Mouse (Mus musculus): ENCODE data around the gene Slc7a9. TPM values are rescaled to one million over a fixed set of nuclear protein-coding genes. Genes with fewer than 3 reads are reported as not detected.

Gene Slc7a9
- polyA plus RNA-seq, 1 experiment from 2014 or later = 0.27 TPM

DNA sequence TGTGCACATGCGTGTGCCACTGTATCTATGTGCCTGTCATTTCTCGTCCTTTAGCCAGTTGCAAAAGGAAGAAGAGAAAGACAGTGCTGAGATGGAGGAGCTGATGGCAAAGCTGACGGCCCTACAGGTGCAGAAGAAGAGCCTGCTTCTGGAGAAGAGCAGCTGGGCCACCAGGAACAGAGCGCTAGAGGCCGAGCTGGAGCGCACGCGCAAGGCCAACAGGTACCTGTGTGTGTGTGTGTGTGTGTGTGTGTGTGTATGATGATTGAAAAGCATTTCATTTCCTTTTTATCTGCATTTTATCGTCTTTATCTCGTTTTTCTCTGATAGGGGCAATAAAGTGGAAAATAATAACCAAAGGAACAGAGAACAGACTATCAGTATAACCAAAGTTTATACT, 20.4 kb upstream of the Slc7a9 start:
- TF ChIP-seq CTCF (IDR thresholded peaks at IDR 0.05; ENCODE audit: low read depth) = no peak
- TF ChIP-seq EP300 (IDR thresholded peaks at IDR 0.05; ENCODE audit: low read depth) = no peak
- H3K9ac ChIP-seq (replicated peaks) = no peak overlapping the region
- peaks cover 37% of the 10 kb centered on the region for H3K36me3 ChIP-seq (replicated peaks; ENCODE audit: insufficient read depth, low read length)
- no peak overlapping the region for H3K27ac ChIP-seq (ENCODE audit: low read depth)
- H3K9me3 ChIP-seq (ENCODE audit: low read length) = no peaks in the 10 kb centered on the region
- H3K4me1 ChIP-seq (ENCODE audit: insufficient read depth) = no peaks in the 10 kb centered on the region
- 90% methylated on average over 10 of the region's 10 CpGs for WGBS (ENCODE audit: insufficient replicate concordance)
- H3K4me3 ChIP-seq (ENCODE audit: low read depth, low read length) = no peak overlapping the region
- DNase-seq (no peak), ATAC-seq (no peak)
- no peak overlapping the region for H3K4me2 ChIP-seq (ENCODE audit: low read depth, low read length)
- H3K27me3 ChIP-seq (ENCODE audit: insufficient read depth, low read length) = no peaks in the 10 kb centered on the region

DNA sequence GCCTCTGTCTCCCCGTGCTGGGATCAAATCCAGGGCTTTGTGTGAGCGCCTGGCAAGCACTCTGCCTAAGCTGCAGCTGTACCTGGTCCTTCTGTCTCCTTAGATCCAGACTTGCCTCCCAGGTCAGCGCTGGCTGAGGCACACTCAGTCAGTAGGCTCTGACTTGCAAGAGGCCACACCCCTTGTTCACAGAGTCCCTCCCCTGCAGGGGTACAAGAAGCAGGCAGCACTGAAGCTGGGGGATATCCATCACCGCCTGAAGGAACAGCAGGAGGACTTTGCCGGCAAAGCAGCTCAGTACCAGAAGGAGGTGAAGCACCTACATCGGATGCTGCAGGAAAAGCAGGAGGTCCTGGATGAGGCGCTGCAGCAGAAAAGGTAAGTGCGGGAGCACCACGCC, 13.3 kb upstream of the Slc7a9 start:
- H3K36me3 ChIP-seq (replicated peaks; ENCODE audit: insufficient read depth, low read length) = peaks cover 49% of the 10 kb centered on the region
- DNase-seq (no peak), ATAC-seq (no peak)
- H3K27me3 ChIP-seq (ENCODE audit: insufficient read depth, low read length) = no peaks in the 10 kb centered on the region
- H3K4me1 ChIP-seq (ENCODE audit: insufficient read depth) = no peaks in the 10 kb centered on the region
- no peaks in the 10 kb centered on the region for H3K9me3 ChIP-seq (ENCODE audit: low read length)
- TF ChIP-seq EP300 (IDR thresholded peaks at IDR 0.05; ENCODE audit: low read depth) = no peak
- no peak for TF ChIP-seq CTCF (IDR thresholded peaks at IDR 0.05; ENCODE audit: low read depth)
- H3K4me3 ChIP-seq (ENCODE audit: low read depth, low read length) = no peak overlapping the region
- WGBS (ENCODE audit: insufficient replicate concordance) = 85% methylated on average over 9 of the region's 9 CpGs
- no peak overlapping the region for H3K4me2 ChIP-seq (ENCODE audit: low read depth, low read length)
- no peak overlapping the region for H3K9ac ChIP-seq (replicated peaks)
- H3K27ac ChIP-seq (ENCODE audit: low read depth) = no peak overlapping the region

DNA sequence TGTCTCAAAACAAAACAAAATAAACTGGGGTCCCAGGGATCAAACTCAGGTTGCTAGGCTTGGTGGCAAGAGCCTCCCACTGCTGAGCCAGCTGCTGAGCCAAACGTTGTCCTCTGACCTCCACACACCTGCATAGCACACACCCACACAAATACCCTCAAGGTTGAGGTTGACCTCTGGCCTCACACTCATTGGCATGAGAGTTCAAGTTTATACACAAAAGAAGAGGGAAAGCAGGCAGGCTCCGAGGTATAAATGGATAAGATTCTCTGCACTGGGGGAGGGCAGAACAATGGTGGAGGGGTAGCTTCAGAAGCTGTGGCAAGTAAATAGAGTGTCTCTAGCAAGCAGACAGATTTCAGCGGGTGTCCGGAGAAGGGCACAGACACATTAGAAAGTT, 1.1 kb upstream of the Slc7a9 start:
- ATAC-seq (no peak), DNase-seq (no peak)
- no peaks in the 10 kb centered on the region for H3K27me3 ChIP-seq (ENCODE audit: insufficient read depth, low read length)
- no peaks in the 10 kb centered on the region for H3K36me3 ChIP-seq (replicated peaks; ENCODE audit: insufficient read depth, low read length)
- peaks cover 7% of the 10 kb centered on the region; the same call in 1 of the 2 replicates for H3K4me1 ChIP-seq (ENCODE audit: insufficient read depth)
- H3K9me3 ChIP-seq (ENCODE audit: low read length) = no peaks in the 10 kb centered on the region
- WGBS (ENCODE audit: insufficient replicate concordance) = 43% methylated on average over 4 of the region's 4 CpGs
- TF ChIP-seq EP300 (IDR thresholded peaks at IDR 0.05; ENCODE audit: low read depth) (no peak), CTCF (IDR thresholded peaks at IDR 0.05; ENCODE audit: low read depth) (no peak)
- no peak overlapping the region for H3K4me2 ChIP-seq (ENCODE audit: low read depth, low read length)
- H3K9ac ChIP-seq (replicated peaks) = no peak overlapping the region
- H3K4me3 ChIP-seq (ENCODE audit: low read depth, low read length) = no peak overlapping the region
- no peak overlapping the region for H3K27ac ChIP-seq (ENCODE audit: low read depth)

DNA sequence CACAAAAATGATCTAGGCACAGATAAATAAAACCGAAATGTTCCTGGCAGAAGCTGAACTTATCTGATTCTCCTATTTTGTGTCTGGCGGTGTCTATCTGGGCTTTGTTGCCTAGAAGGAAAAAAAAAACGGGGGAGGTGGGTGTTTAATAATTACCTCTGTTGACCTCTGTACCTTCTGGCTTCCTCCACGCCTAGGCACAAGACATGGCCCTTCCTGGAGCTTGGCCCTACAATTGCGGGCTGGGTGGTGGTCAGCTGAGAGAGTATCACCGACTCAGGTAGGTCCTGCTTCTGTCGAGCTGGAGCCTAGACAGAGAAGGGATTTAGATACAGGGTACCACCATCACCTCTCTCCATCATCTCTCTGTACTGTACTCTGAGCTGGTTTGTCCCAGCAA, 271 bp downstream of the Slc7a9 start:
- no peaks in the 10 kb centered on the region for H3K36me3 ChIP-seq (replicated peaks; ENCODE audit: insufficient read depth, low read length)
- H3K4me2 ChIP-seq (ENCODE audit: low read depth, low read length) = no peak overlapping the region
- TF ChIP-seq EP300 (IDR thresholded peaks at IDR 0.05; ENCODE audit: low read depth) = no peak
- no peak for TF ChIP-seq CTCF (IDR thresholded peaks at IDR 0.05; ENCODE audit: low read depth)
- no peak overlapping the region for H3K4me3 ChIP-seq (ENCODE audit: low read depth, low read length)
- WGBS (ENCODE audit: insufficient replicate concordance) = 51% methylated on average over 7 of the region's 7 CpGs
- no peak for ATAC-seq
- no peak for DNase-seq
- H3K9ac ChIP-seq (replicated peaks) = no peak overlapping the region
- no peaks in the 10 kb centered on the region for H3K9me3 ChIP-seq (ENCODE audit: low read length)
- no peaks in the 10 kb centered on the region for H3K27me3 ChIP-seq (ENCODE audit: insufficient read depth, low read length)
- H3K27ac ChIP-seq (ENCODE audit: low read depth) = no peak overlapping the region
- peaks cover 7% of the 10 kb centered on the region; the same call in 1 of the 2 replicates for H3K4me1 ChIP-seq (ENCODE audit: insufficient read depth)

DNA sequence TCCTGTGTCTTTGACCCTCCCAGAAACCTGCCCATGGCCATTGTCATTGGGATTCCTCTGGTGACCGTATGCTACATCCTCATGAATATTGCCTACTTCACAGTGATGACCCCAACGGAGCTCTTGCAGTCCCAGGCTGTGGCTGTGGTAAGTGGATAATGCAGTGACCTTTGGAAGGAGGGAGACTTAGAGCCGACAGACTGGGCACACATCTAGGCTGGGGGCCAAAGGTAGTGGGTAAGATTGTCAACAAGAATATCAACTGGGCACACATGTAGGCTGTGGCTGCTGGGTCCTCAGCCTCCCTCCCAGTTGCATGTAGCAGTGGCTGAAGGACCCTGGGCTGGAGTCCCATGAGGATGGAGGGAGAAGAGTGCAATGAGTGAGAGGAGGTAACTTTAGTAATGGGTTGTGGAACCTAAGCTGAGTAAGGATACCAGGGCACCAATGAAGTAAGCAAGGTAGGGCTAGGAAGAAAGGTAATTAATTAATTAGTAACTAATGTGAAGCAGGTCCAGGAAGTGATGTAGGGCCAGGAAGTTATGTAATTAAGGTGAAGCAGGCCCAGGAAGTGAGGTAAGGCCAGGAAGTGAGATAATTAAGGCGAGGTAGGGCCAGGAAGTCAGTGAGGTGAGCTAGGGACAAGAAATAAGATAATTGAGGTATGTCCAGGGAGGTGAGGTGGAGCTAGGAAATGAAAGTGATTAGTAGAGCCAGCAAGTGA, 7.7 kb downstream of the Slc7a9 start:
- Histone ChIP-seq H3K4me1 (ENCODE audit: insufficient read depth) (no peaks in the 10 kb centered on the region), H3K9me3 (ENCODE audit: low read length) (no peaks in the 10 kb centered on the region), H3K9ac (replicated peaks) (no peak overlapping the region), H3K36me3 (replicated peaks; ENCODE audit: insufficient read depth, low read length) (no peaks in the 10 kb centered on the region), H3K27ac (ENCODE audit: low read depth) (no peak overlapping the region), H3K27me3 (ENCODE audit: insufficient read depth, low read length) (no peaks in the 10 kb centered on the region), H3K4me3 (ENCODE audit: low read depth, low read length) (no peak overlapping the region), H3K4me2 (ENCODE audit: low read depth, low read length) (no peak overlapping the region)
- TF ChIP-seq EP300 (IDR thresholded peaks at IDR 0.05; ENCODE audit: low read depth) (no peak), CTCF (IDR thresholded peaks at IDR 0.05; ENCODE audit: low read depth) (no peak)
- 63% methylated on average over 4 of the region's 4 CpGs for WGBS (ENCODE audit: insufficient replicate concordance)
- DNase-seq = no peak
- ATAC-seq = no peak

DNA sequence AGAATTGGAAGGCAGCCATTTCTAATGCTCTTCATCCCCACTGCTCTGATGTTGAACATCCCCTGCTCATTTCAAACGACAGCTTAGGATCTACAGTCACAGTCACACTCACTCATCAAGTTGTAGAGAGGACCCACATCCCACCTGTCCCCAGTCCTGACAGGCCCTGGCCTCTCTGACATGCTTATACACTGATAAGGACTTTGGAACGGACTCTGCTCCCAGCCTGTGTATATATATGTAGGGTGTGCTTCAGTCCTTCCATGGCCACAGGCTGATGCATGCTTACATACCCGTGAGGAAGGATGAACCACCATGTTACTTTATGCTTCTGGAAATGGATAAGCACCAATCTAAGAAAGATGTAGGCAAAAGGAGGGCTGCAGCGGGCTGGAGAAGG, 12.4 kb downstream of the Slc7a9 start:
- no peak overlapping the region for H3K27ac ChIP-seq (ENCODE audit: low read depth)
- DNase-seq = no peak
- no peak overlapping the region for H3K9ac ChIP-seq (replicated peaks)
- no peak for ATAC-seq
- H3K4me2 ChIP-seq (ENCODE audit: low read depth, low read length) = no peak overlapping the region
- no peaks in the 10 kb centered on the region for H3K9me3 ChIP-seq (ENCODE audit: low read length)
- H3K4me3 ChIP-seq (ENCODE audit: low read depth, low read length) = no peak overlapping the region
- WGBS (ENCODE audit: insufficient replicate concordance) = 65% methylated on average over 4 of the region's 4 CpGs
- TF ChIP-seq CTCF (IDR thresholded peaks at IDR 0.05; ENCODE audit: low read depth) = no peak
- TF ChIP-seq EP300 (IDR thresholded peaks at IDR 0.05; ENCODE audit: low read depth) = no peak
- no peaks in the 10 kb centered on the region for H3K36me3 ChIP-seq (replicated peaks; ENCODE audit: insufficient read depth, low read length)
- H3K4me1 ChIP-seq (ENCODE audit: insufficient read depth) = no peaks in the 10 kb centered on the region
- no peaks in the 10 kb centered on the region for H3K27me3 ChIP-seq (ENCODE audit: insufficient read depth, low read length)
